Mouse (Mus musculus): ENCODE measurements around the gene Loxl4.
A peak's percentile ranks its signal among the peaks of the same experiment; 100 is the strongest.

Loxl4 gene

DNA sequence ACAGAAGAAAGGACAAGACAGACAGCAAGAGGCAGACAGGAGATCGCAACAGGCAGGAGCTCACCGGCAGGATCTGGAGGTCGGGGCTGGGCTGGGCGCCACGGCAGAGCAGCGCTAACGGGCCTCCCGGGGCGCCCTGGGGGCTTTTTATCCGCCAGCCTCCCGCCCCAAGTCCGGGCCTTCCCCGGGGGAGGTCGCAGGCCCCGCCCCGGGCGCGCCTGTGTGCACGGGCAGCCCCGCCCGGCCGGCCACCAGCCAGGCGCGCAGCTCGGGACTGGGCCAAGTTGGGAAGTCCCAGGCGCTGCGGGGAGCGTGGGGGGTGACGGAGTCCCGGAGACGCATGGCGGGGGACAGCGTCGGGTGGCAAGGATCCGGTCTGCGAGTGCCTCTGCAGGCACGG, at the start of gene Loxl4:
Gene Loxl4, minus strand, starts transcription at position 160 of the 400 bp plus-strand sequence.
- DNase-seq = peak; percentile 37 to 57

DNA sequence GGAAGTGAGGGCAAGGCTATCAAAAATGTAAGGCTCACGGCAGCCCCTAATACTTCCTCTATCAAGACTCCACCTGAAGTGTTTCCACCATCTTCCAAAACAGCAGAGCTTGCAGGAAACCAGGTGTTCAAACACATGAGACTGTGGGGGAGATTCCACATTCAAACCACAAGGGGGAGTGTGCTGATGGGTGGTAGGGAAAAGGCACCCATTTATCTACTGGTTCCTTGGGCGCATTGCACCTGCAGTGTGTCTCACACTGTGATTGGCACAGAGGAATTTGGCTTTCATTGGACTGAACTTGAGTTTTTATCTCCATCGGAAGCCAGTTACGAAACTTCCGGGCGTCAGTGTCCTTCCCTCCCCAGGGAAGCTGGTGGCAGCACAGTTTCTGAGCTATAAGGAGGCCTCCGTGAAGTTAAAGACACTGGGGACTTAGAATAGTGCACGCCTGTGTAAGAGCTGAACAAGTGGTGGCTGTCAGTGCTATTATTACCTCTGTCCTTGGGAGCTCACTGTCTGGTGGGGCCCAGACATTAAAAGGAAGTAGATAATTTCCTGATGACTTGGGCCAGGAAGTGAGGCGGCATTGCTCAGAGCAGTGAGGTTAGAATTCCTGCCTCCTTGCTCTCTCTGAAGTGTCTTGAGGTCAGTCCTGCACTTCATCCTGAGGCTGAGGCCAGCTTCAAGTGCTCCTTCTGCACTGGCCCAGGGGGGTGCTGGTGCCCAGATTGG, 49.0 kb upstream of the Loxl4 start:
- no peak for DNase-seq

DNA sequence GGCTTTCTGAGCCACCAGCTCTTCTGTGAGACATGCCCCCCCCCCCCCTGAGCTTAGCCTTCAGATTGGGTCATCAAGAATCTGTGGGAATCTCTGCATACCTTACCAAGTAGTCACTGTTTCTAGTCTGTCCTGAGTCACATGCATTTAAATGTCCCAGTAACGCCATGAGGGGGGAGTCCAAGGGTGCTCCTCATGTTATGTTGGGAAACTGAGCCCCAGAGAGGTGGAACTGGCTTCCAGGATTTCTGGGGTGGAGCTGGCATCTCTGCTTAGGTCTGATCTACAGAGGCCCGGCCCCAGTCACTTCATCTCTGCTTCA, 47.6 kb upstream of the Loxl4 start:
- no peak for DNase-seq

DNA sequence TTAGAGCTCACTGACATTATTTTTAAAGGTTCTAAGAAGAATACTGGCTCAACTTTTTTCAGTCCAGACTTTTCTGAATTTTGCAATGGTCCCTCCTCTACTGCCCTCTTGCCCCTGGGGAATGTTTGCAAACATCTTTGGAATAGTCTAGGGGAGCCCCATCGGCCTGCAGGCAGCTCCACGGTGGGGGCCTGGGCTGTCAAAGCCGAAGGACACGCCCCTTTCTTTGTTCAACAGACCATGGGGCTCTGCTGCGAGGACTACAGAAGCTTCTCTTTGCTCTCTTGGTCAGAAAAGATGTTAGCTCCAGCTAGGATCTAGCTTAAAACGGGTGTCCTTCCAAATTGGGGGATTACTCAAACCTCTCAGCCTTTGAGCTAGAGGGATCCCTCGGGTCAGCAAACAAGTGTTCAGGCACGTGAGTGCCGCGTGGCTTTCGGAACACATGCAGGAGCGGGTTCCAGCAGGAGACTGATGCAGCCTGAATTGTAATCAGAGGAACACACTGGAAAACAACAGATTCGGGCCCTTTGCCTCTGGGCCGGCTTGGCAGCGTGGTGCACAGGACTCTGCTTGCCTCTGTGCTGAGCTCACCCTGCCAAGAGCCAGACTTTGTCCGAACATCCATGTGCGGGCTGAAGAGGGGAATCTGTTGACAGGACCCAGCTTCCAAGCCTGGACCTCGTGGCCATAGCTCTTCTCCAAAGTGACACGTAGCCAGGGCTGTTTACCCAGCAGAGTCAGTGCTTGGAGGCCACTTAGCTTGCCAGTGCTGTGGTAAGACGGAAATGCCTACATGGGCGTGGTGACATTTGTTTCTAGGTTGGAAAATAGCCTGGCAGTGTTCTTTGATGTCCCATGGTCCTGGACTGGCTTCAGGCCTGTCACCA, 47.0 kb upstream of the Loxl4 start:
- DNase-seq = peak; percentile 38 to 50

DNA sequence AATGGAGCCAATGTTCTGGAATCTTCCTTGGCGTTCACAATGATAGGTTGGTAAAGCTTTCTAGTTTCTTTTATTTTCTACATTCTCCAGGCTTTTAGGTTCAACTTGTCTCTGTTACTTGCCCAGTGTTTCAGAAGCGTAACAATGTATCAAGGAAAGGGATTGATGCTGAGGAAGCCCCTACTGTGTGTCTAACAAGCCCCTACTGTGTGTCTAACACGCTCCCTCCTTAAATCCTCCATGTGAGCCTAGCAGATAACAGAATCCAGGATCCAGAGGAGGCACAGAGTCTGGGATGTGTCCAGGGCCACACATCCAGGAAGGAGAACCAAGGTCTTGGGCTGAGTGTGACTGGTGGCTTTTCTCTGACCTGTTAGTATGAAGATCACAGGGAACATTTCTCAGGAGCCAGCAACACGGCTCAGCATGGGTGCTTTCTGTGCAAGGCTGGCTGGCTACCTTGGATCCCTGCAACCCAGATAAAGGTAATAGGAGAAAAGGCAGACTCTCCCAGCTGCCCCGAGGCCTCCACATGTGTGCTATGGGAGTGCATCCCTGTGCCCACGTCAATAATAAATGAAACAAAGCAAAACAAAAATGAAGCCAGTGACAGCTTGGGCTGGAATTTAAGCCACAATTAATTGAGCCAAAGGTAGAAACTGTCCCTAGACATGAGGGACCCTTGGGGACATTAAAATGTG, 46.0 kb upstream of the Loxl4 start:
- DNase-seq = no peak

DNA sequence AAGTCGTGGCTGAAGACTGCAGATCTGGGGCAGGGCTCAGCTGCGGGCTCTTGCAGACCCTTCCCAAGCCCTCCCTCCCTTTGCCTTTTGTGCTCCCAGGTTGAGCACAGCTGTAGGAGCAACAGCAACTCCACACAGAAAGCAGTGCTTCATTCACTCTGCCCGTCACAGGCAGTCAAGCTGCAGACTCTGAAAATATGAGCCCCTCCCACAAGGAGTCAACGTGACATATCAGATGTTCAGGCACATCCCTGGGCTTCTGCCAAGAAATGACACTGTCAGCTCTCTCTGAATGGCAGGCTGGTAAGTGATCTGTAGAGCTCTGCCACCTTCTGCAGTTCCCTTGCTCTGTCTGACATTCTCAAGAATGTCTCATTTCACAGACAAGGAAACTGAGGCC, 45.2 kb upstream of the Loxl4 start:
- no peak for DNase-seq

DNA sequence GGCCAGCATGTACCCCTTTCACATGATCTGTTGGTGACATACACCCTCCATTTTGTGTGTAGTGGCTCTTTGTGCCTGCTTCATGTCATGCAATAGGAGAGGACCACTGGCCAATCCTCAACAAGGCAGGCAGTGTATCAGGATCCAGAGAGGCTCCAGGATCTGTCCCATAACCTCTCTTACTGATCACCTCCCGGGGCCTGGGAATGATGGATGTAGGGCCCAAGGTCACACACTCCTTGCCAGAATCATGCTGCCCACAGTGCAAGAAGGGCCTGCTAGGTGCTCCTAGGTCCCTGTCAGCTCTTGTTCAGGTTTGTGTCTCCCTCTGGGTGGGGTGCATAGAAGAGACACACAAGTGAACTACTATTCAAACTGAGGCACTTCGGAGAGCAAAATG, 44.7 kb upstream of the Loxl4 start:
- no peak for DNase-seq

DNA sequence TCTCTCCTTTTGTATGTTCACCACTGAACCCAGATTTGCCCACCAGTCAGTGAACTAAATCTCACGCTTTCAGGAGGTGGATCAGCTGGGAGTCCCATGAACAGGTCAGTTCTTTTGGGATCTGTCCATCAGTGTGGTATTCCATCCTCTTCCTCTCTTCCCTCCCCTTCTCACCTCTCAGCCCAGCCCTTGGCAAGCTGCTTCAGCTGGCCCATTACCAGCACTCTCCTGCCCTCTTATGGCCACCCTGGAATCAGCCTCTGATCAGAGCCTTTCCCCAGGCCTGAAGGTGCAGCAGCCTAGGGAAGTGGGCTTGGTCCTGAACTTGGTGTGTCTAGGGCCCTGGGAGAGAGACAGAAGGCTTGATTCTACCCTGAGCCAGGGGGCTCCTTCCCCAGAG, 42.4 kb upstream of the Loxl4 start:
- peak; percentile 83 to 90 for DNase-seq

DNA sequence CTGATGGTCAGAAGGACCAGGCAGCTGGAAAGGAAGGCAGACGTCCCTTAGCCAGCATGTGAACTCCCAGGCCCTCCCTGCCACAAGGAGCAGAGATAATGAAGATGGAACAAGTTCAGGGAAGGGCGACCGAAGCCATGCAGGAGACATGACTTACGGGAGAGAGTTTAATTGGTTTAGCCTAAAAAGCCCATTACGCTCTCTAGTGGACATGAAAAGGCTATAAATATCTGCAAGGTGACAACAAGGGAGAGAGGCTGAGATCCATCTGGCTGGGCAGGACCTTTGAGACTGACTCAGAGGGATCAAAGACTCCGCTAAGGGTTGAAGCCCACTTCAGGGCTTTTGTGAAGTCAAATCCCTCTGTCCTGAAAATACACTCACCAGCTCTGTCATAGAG, 40.5 kb upstream of the Loxl4 start:
- DNase-seq = no peak

DNA sequence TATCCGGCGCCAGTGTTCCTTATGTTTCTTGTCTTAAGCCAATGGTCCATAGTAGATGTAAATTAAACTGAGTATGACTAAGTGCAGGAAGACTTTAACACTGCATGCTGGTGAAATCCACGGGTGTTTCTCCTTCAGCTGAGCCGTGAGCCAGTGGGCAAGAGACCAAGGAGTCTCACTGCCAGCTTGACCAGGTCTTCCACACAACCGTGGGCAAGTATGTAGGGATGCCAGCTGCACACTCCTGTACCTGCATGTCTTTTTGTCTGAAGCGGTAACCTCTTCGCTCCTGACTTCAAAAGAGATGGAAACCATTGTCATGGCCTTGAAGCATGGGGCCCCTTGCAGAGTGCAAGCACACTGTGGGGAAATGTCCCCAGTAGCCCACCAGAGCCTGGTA, 39.8 kb upstream of the Loxl4 start:
- DNase-seq = no peak

DNA sequence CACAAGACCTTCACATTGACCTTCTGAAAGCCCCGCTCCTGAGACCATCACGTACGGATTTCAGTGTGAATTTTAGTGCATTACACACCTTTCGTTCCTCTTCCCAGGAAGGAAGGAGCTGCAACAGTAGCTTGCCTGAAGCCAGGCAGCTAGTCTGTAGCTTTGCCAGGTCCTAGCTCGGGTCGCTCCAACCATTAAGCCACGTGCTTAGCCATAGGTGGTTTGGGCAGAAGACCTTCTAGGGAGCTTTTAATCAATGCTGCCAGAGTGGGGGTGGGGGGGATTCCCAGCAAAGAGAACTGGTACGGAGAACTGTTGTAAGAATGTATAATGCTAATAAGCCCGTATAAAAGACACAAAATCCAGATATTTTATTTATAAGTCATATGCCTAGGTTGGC, 27.6 kb upstream of the Loxl4 start:
- DNase-seq = no peak

DNA sequence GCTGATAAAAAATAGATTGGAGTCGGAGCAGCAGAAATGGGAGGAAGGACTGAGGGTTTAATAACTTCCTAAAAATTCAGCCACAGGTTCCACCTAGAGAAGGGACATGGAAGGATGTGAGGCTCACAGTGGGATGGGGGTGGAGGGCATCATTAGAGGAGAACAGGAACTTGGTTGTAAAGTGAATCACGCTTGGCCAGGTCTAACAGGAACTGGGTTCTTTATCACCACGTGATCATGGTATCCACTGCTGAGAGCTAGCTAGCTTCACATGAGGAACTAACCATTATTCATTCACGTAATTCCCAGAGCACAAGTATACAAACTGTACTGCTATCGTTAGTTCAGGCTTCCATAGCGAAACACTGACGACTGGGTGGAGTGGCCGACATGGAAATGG, 26.9 kb upstream of the Loxl4 start:
- DNase-seq = no peak

DNA sequence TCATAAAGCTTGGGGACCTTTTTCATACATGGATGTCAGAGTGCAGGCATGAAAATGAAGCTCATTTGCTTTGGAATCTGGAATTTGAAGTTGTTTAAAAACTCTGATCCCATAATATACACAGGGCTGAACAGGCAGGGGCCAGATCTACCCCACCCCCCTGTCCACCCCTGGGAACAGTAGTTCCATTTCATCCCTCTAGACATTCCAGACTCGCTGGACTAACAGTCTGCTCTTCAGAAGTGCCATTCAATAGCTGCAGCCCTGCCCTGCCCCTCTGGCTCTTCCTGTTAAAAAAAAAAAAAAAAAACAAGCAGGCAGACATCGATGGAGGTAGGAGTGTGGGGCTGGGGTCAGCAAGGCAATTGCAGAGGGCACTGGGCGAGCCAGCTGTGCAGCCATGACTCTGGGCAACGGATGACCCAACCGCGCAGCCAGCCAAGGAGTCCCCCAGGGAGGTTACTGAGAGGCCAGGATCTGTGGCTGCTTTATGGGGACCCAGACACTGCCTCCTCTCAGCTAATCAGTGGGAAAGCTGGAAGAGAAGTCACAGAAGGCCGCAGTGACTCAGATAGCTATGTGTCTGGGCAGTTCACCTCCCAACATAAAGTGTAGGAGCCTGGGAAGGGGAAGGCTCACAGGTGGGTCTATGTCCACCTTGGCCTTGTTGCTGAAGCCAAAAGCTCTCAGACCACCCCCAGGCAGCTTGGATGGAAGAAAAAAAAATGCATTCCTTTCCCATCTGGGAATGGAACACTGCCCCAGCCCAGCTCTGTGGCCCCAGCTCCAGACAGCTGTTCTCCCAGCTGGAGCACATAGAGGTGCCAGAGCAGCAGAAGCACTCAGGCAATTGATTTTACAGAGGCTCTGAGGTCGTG, 26.2 kb upstream of the Loxl4 start:
- DNase-seq = no peak

DNA sequence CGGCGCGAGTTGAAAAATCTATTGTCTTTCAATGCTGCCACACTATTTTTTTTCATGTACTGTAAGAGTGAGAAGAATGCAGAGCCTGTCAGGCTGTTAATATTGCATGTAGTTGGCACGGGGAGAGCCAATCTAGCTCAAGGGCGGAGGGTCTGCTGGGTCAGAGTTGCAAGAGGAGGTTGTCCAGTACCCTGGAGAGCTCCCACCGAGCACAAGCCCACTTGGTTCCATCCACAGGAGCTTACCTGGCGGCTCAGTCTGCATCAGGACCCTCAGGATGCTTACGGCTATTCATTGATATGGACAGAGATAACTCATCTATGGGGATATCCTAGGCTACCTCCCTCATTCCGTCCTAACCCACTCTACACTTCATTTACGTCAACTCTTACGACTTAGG, 24.0 kb upstream of the Loxl4 start:
- DNase-seq = no peak

DNA sequence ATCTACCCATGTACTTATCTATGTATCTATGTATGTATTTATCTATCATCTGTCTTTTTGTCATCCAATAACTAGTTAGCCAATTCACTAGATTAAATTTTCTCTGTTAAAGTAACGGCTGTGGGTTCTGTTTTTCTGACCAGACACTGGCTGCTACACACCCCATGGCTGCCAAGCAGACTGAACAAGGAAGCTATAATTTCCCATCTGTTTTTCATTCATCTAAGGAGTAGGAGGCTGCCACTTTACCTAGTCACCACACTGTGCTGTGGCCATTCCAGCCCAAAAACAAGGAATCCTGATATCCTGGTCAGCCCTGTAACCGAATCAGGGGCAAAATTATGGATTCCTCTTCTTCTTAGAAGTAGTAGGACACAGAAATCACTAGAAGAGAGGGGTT, 21.0 kb upstream of the Loxl4 start:
- DNase-seq = no peak

DNA sequence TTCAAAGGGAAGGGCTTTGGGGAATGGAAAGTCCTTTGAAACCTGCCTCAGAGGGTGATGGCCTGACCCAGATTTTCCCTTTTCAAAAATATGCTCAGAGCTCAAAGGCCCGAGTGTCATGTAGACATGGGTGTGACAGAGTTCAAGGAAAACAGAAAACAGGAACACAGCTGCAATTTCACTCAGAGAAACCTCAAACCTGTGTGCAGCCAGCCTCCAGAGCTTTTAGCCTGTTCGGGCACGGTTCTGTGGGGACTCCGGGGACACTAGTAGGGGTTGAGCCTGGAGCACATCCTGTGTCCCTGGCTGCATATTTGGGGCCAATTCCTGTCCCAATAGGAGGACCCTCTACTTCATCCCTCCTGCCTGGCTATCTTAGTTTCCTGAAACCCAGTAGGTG, 19.7 kb upstream of the Loxl4 start:
- no peak for DNase-seq

DNA sequence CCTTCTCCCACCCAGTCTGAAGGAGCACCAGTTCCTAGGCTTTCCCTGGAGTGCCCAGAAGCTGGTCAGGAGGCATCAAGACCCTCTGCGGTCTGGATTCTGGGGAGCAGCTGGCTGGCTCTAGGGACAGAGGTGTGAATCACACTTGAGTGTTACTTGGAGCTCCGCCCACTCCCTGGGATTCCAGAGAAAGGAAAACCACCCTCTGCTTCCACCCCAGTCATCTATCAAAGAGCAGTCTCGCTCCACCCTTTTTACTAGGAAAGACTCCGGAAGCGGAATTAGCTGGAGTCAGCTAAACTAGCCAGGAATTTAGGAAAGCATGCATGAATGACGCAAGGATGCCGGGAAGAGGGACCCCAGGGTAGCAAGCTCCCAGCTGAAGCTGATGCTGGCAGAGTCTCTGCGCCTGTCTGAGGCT, 18.9 kb upstream of the Loxl4 start:
- no peak for DNase-seq

DNA sequence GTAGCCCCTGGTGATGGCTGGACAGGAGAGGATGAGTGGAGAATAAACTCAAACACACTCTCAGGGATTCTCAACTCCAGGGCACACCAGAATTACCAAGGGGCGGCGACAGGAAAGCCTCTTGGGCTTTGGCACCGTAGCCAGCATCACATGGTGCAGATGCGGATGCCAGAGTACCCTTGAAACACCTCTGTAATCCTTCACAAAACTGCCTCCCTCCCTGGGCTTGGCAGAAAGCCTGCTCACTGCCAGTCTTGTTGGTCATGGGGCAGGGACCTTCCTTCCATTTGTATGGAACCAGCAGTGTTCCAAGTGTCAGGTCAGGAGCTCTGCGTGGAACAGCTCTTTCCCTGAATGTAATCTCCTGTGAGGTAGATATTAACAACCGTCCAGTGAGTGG, 15.5 kb upstream of the Loxl4 start:
- DNase-seq = no peak

DNA sequence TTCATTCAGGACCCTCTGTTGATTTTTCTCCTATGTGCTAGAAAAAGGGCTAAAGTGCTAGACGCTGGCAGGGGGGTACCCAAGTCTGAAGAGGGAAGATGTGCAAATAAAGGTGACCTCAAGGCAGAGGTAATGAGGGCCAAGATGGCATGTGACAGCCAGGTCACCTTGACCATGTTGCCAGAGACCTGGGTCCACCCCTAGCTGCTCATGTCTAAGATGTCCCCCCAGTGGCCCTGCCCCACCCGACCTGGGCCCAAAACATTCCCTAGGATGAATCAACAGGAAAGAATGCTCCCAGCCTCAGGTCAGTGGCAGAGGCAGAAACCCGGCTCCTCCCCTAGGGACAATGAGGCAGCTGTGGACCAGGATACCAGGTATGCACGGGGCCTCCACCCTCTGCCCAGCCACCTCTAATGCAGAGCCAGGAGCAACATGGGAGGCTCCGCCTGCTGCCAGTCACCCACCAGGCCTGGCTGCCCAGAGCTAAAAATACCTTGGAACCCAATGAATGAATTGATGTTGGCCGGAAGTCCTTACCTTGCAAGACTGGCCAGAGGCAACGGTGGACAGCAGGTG, 1.1 kb upstream of the Loxl4 start:
- DNase-seq = no peak

DNA sequence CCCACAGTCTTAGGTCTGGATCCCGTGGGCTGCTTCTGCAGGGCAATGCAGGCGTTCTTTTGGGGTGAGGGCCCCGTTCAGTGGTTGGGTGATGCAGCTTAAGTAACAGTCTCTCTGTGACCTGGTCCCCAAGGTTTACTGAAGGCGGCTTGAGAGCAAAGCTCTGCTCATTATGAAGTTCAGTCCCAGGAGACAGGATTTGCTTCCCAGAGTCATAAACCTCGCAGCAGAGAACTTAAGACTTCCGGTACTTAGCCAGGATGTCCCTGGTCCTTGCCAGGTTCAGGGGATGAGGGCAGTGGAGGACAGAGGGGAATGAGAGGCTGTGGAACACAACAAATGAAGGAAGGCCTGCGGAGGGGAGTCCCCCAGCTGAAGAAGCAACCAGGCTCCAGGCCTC, 503 bp upstream of the Loxl4 start:
- DNase-seq = no peak

DNA sequence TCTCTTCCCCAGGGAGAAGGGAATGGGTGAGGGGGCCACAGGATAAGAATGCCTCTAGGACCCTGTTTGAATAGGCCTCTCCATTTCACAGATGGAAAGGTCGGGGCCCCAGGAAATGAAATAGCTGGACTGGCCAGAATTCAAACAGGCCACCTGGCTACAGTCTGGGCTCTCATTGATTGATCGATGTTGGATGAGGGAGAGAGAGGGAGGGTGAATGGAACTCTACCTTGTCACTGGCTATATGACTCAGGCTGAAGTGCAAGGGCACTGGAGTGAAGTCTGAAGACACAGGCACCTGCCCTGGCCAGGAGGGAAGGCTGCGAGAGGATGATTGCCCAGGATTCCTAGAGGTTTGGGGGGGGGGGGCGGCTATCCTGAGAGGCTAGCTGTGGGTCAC, 867 bp downstream of the Loxl4 start:
- DNase-seq = no peak

DNA sequence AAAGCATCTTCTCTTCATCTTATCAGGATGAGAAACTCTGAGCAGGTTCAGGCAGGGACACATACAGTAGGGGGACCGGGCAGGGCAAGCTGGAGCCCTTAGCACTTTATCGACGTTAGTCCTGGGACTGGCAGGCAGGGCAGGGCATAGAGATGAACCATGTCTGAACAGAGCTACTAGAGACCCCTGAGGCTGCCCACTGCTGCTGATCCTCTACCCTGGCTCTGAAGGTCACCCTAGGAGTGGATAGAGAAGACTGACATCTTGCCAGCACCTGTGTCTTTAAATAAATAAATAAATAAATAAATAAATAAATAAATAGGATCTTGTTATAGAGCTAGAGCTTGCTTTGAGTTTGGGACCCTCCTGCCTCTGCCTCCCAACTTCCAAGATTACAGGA, 2.9 kb downstream of the Loxl4 start:
- no peak for DNase-seq

DNA sequence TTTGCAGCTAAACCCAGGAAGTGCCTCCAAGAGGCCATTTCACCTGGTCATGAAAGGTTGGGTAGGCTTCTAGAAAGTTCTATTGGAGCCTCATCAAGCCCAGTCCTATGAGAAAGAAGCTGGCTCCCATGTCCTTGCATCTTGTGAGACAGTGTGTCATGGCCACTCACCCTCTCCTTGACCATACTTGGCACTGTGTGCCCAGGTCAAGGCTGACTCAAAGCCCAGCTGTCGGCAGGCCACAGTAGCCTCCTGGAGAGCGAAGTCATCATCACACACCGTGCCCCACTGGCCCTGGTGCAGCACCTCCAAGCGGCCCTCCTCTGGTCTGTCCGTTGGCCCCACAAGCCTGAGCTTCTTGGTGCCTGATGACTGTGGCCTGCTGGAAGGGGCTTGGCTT, 4.5 kb downstream of the Loxl4 start:
- DNase-seq = no peak

All from cerebellum, postnatal 25 days (tissue).